Mouse (Mus musculus): ENCODE measurements at regions not wholly inside any gene's neighbourhood (a gene's known extent, or its start where the extent isn't known, plus 50 kb on each side); places are given as distances from the start of the nearest gene placed in this dataset.

- no peak for ATAC-seq (replicated peaks; ENCODE audit: insufficient number of reproducible peaks, low FRiP score, low TSS enrichment, poor library complexity, severe bottlenecking)
Measured at GRCm38 (mm10) chr4:105429381-105430100, 272.4 kb downstream of the Plpp3 start.

- no peak for ATAC-seq (replicated peaks; ENCODE audit: insufficient number of reproducible peaks, low FRiP score, low TSS enrichment, poor library complexity, severe bottlenecking)
Measured at GRCm38 (mm10) chr4:105432461-105432860, 275.3 kb downstream of the Plpp3 start.

GRCm38 (mm10) chr4:105437141-105437540 is 280.0 kb downstream of the Plpp3 start:
- ATAC-seq (replicated peaks; ENCODE audit: insufficient number of reproducible peaks, low FRiP score, low TSS enrichment, poor library complexity, severe bottlenecking) = no peak

- no peak for ATAC-seq (replicated peaks; ENCODE audit: insufficient number of reproducible peaks, low FRiP score, low TSS enrichment, poor library complexity, severe bottlenecking)
Measured at GRCm38 (mm10) chr4:105449046-105449860, 292.1 kb downstream of the Plpp3 start.

GRCm38 (mm10) chr4:105450881-105451280 is 293.7 kb downstream of the Plpp3 start:
- no peak for ATAC-seq (replicated peaks; ENCODE audit: insufficient number of reproducible peaks, low FRiP score, low TSS enrichment, poor library complexity, severe bottlenecking)

- no peak for ATAC-seq (replicated peaks; ENCODE audit: insufficient number of reproducible peaks, low FRiP score, low TSS enrichment, poor library complexity, severe bottlenecking)
Measured at GRCm38 (mm10) chr4:105451871-105452270, 294.7 kb downstream of the Plpp3 start.

- no peak for ATAC-seq (replicated peaks; ENCODE audit: insufficient number of reproducible peaks, low FRiP score, low TSS enrichment, poor library complexity, severe bottlenecking)
Measured at GRCm38 (mm10) chr4:105456955-105457621, 299.9 kb downstream of the Plpp3 start.

- no peak for ATAC-seq (replicated peaks; ENCODE audit: insufficient number of reproducible peaks, low FRiP score, low TSS enrichment, poor library complexity, severe bottlenecking)
Measured at GRCm38 (mm10) chr4:105459991-105460688, 303.0 kb downstream of the Plpp3 start.

- ATAC-seq (replicated peaks; ENCODE audit: insufficient number of reproducible peaks, low FRiP score, low TSS enrichment, poor library complexity, severe bottlenecking) = no peak
Measured at GRCm38 (mm10) chr4:105460689-105461005, 303.5 kb downstream of the Plpp3 start.

GRCm38 (mm10) chr4:105467811-105468210 is 310.7 kb downstream of the Plpp3 start:
- ATAC-seq (replicated peaks; ENCODE audit: insufficient number of reproducible peaks, low FRiP score, low TSS enrichment, poor library complexity, severe bottlenecking) = no peak

GRCm38 (mm10) chr4:105469300-105469821 is 312.2 kb downstream of the Plpp3 start:
- no peak for ATAC-seq (replicated peaks; ENCODE audit: insufficient number of reproducible peaks, low FRiP score, low TSS enrichment, poor library complexity, severe bottlenecking)

- ATAC-seq (replicated peaks; ENCODE audit: insufficient number of reproducible peaks, low FRiP score, low TSS enrichment, poor library complexity, severe bottlenecking) = no peak
Measured at GRCm38 (mm10) chr4:105474765-105475560, 314.7 kb upstream of the Gm12728 start.

- ATAC-seq (replicated peaks; ENCODE audit: insufficient number of reproducible peaks, low FRiP score, low TSS enrichment, poor library complexity, severe bottlenecking) = no peak
Measured at GRCm38 (mm10) chr4:105476332-105476731, 313.3 kb upstream of the Gm12728 start.

GRCm38 (mm10) chr4:105486376-105486775 is 303.3 kb upstream of the Gm12728 start:
- ATAC-seq (replicated peaks; ENCODE audit: insufficient number of reproducible peaks, low FRiP score, low TSS enrichment, poor library complexity, severe bottlenecking) = no peak

GRCm38 (mm10) chr4:105496176-105496575 is 293.5 kb upstream of the Gm12728 start:
- ATAC-seq (replicated peaks; ENCODE audit: insufficient number of reproducible peaks, low FRiP score, low TSS enrichment, poor library complexity, severe bottlenecking) = no peak

GRCm38 (mm10) chr4:105506190-105506589 is 283.5 kb upstream of the Gm12728 start:
- no peak for ATAC-seq (replicated peaks; ENCODE audit: insufficient number of reproducible peaks, low FRiP score, low TSS enrichment, poor library complexity, severe bottlenecking)

GRCm38 (mm10) chr4:105507221-105507620 is 282.4 kb upstream of the Gm12728 start:
- no peak for ATAC-seq (replicated peaks; ENCODE audit: insufficient number of reproducible peaks, low FRiP score, low TSS enrichment, poor library complexity, severe bottlenecking)

GRCm38 (mm10) chr4:105509091-105509490 is 280.6 kb upstream of the Gm12728 start:
- ATAC-seq (replicated peaks; ENCODE audit: insufficient number of reproducible peaks, low FRiP score, low TSS enrichment, poor library complexity, severe bottlenecking) = no peak

Measured in monocyte, adult 5-6 weeks (primary cell).